Comparison of ENCODE assay signal across 10 mouse cellular contexts in the genomic region with DNA sequence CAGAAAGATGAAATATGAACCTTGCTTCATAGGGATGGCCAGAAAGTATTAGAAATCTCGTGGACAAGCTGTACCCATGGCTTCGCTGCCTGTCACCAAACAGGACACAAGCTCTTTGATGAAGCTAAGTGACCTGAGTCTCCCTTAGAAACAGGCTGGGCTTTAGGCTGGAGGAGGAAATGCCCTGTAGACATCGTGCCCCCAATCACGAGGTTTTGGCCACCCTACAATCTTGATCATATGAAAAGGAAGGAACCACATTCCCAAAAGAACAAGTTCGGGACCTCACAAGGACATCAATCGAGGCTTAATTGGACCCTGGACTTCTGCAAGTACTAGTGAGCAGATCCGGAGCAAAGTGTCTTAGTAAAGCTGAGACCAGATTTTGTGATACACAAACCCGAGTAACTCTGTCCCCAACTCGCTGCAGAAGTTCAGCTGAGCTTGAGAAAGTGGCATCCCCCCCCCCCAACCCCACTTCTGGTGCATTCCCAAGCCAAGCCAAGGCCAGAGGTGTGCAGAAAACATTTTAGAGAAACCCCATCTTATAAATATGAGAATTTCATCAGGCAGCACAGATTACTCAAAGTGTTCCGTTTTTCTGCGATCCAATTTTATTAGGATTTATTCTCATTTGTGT. TPM values are rescaled to one million over a fixed set of nuclear protein-coding genes. Genes with fewer than 3 reads are reported as not detected.
A peak's percentile ranks its signal among the peaks of the same experiment; 100 is the strongest.
DNase-seq lines count a peak whose midpoint lies in the region; ATAC-seq and TF ChIP-seq lines count a peak whose summit lies in the region.
"Had no signal": no experiment of that assay in that cellular context is flagged by ENCODE, and none has a peak within 500 bp of the region (broad histone marks: within the 10 kb centered on the region; RNA-seq: fewer than 3 reads in every experiment).

No protein-coding gene starts in this region.

- H3K4me1 ChIP-seq in kidney, adult 2 months (ENCODE audit: control insufficient read depth, insufficient read depth, low read length): no peaks in the 10 kb centered on the region
- peaks cover 83% of the 10 kb centered on the region for H3K4me1 ChIP-seq in forebrain, embryonic 10.5 days
- H3K4me1 ChIP-seq in kidney, postnatal 0 days (replicated peaks; ENCODE audit: insufficient read depth, low read length): peaks cover 8% of the 10 kb centered on the region; the same call in 1 of the 2 replicates

- H3K9ac ChIP-seq in kidney, postnatal 0 days (ENCODE audit: low read depth, low read length): no peak overlapping the region
- H3K9ac ChIP-seq: liver, embryonic 14.5 days had no signal

- H3K36me3 ChIP-seq in kidney, adult 2 months (ENCODE audit: control insufficient read depth, insufficient read depth, low read length): no peaks in the 10 kb centered on the region
- H3K36me3 ChIP-seq in forebrain, embryonic 10.5 days (replicated peaks): no peaks in the 10 kb centered on the region
- H3K36me3 ChIP-seq in kidney, postnatal 0 days (ENCODE audit: insufficient read depth, low read length): no peaks in the 10 kb centered on the region

- peak overlapping the region; percentile 89 for H3K27ac ChIP-seq in kidney, adult 2 months (ENCODE audit: insufficient read depth, low read depth, low read length)
- peak overlapping the region; percentile 99 for H3K27ac ChIP-seq in forebrain, embryonic 10.5 days
- peak overlapping the region; percentile 78 for H3K27ac ChIP-seq in kidney, postnatal 0 days
- H3K27ac ChIP-seq: liver, embryonic 14.5 days had no signal

- H3K4me2 ChIP-seq in kidney, postnatal 0 days (ENCODE audit: low read length): peak overlapping the region; percentile 68

- ATAC-seq in kidney, postnatal 0 days (replicated peaks; ENCODE audit: low FRiP score, low read depth): no peak
- ATAC-seq in granulocyte monocyte progenitor cell, adult 5-6 weeks (replicated peaks; ENCODE audit: poor library complexity, severe bottlenecking): no peak

- H3K9me3 ChIP-seq in forebrain, embryonic 10.5 days: no peaks in the 10 kb centered on the region
- H3K9me3 ChIP-seq in kidney, postnatal 0 days (replicated peaks; ENCODE audit: low read length): no peaks in the 10 kb centered on the region

- DNase-seq in kidney, adult 2 months: peak; percentile 5
- DNase-seq in kidney, postnatal 4 days: no peak
- no peak for DNase-seq in forebrain, embryonic 10.5 days (ENCODE audit: extremely low spot score, low spot score)
- no peak for DNase-seq in kidney, postnatal 0 days (ENCODE audit: low spot score)
- peak; percentile 47 for DNase-seq in neural tube, embryonic 10.5 days (ENCODE audit: extremely low spot score, low spot score)
- DNase-seq in urinary bladder, postnatal 4 days (ENCODE audit: low spot score in 2 of 2): no peak
- DNase-seq in urinary bladder, adult 2 months (ENCODE audit: low spot score): no peak

- 16% methylated on average over 11 of the region's 11 CpGs for WGBS in kidney, adult 2 months
- WGBS in forebrain, embryonic 10.5 days: 2% methylated on average over 11 of the region's 11 CpGs
- 6% methylated on average over 11 of the region's 11 CpGs for WGBS in kidney, postnatal 0 days

- no peaks in the 10 kb centered on the region; the same call in 1 of the 2 replicates for H3K27me3 ChIP-seq in kidney, adult 2 months (replicated peaks; ENCODE audit: control insufficient read depth, insufficient read depth, low read length)
- peaks cover 77% of the 10 kb centered on the region for H3K27me3 ChIP-seq in forebrain, embryonic 10.5 days (ENCODE audit: poor library complexity, severe bottlenecking)
- peaks cover 59% of the 10 kb centered on the region for H3K27me3 ChIP-seq in kidney, postnatal 0 days (ENCODE audit: insufficient read depth, low read length)

- TF ChIP-seq POLR2A in kidney, adult 2 months (IDR thresholded peaks at IDR 0.05; ENCODE audit: low read depth, low read length): no peak

- H3K4me3 ChIP-seq in kidney, adult 2 months (ENCODE audit: insufficient read depth, low read depth, low read length): peak overlapping the region; percentile 16; the same call in 1 of the 2 replicates
- peak overlapping the region; percentile 94 for H3K4me3 ChIP-seq in forebrain, embryonic 10.5 days
- H3K4me3 ChIP-seq in kidney, postnatal 0 days (replicated peaks; ENCODE audit: low read depth, low read length): no peak overlapping the region

- no peak for TF ChIP-seq CTCF in kidney, adult 2 months (conservative IDR thresholded peaks at IDR 0.05; ENCODE audit: insufficient read depth, insufficient read length, low read depth, low read length)
- TF ChIP-seq CTCF in kidney, postnatal 0 days (IDR thresholded peaks at IDR 0.05; ENCODE audit: low read depth): no peak

RNA-seq across cellular contexts. Expression of a gene that starts 10.1 kb away (rescaled TPM):
- 14.4 and 18.0 TPM in 2 replicates for polyA plus RNA-seq in kidney, adult 2 months (2012; rRNA removed)
- polyA plus RNA-seq in forebrain, embryonic 10.5 days (2016; fragmentation: Nextera tagmentation; extraction: Ambion mirVana): 13.4 and 14.4 TPM in 2 replicates
- 12.4 and 13.2 TPM in 2 replicates for polyA plus RNA-seq in kidney, postnatal 0 days (2015; fragmentation: Nextera tagmentation; extraction: Ambion mirVana)
- not detected in 2 replicates for total RNA-seq in granulocyte monocyte progenitor cell, adult 5-6 weeks (2014; fragmentation: Nextera tagmentation)
- not detected in 2 replicates for total RNA-seq in granulocyte monocyte progenitor cell, adult 5-6 weeks (2017)
- 0.21 and 0.22 TPM in 2 replicates for polyA plus RNA-seq in urinary bladder, adult 2 months (2012; rRNA removed)
- polyA plus RNA-seq: C2C12 had no signal

Comparison
In these comparisons a context has a peak if more than half of its experiments do, and no peak if none do; other contexts are left out.
1. DNase-seq: peak in kidney, adult 2 months (single experiment) and neural tube, embryonic 10.5 days (single experiment); none in kidney, postnatal 4 days (0 of 2), forebrain, embryonic 10.5 days (single experiment), kidney, postnatal 0 days (single experiment), urinary bladder, postnatal 4 days (0 of 2) and urinary bladder, adult 2 months (single experiment).
2. RNA of a gene that starts 10.1 kb away (polyA plus RNA-seq): 14.4 to 18.0 TPM in kidney, adult 2 months, 13.4 to 14.4 TPM in forebrain, embryonic 10.5 days and 12.4 to 13.2 TPM in kidney, postnatal 0 days; 0.21 to 0.22 TPM in urinary bladder, adult 2 months; every median in the first group is over 10 times any median in the second.
3. Peak in every context shown above with its lines, with median percentiles within 50 percentile points of each other: H3K27ac ChIP-seq.